Mouse (Mus musculus): Measurements from ENCODE around the gene Olfr649. TPM values are rescaled to one million over a fixed set of nuclear protein-coding genes. Genes with fewer than 3 reads are reported as not detected.

The Olfr649 gene
- polyA plus RNA-seq, 1 experiment: not detected

DNA sequence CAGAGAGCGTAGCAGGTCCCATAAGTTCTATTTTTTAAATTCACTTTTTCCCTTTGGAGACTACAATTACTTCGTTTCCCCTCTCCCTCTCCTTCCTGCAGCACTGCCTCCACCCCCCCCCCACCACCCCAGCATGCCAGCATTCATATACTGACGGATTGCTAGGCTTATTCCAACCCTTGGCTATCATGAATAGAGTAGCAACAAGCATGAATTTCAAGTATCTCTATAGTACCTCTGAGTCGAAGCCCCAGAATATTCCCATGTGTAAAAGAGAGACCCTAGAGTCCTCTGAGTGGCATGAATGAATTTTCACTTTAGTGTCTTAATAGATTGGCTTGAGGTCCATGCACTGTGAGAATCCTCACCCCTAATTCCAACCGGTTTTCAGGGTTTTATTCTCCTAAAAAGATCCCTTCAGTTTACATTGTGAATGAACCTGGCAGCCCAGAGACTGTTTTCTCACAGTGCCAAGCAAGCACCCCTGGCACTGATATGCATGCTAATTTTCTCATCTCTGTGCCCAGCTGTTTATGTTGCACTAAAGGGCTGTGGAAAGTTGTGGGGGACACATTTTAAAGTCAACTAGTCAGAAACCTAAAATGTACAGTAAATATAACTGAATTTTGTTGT, 17.2 kb downstream of the Olfr649 start:
- Histone ChIP-seq H3K36me3 (ENCODE audit: control insufficient read depth, insufficient read depth, low read length) (no peaks in the 10 kb centered on the region), H3K4me3 (ENCODE audit: low read depth, low read length) (no peak overlapping the region), H3K27ac (ENCODE audit: insufficient read depth, low read depth, low read length) (no peak overlapping the region), H3K27me3 (ENCODE audit: control insufficient read depth, insufficient read depth, low read length) (no peaks in the 10 kb centered on the region), H3K4me1 (ENCODE audit: control insufficient read depth, insufficient read depth, insufficient read length, low read length) (no peaks in the 10 kb centered on the region)
- TF ChIP-seq CTCF (IDR thresholded peaks at IDR 0.05; ENCODE audit: extremely low read depth, insufficient read length, insufficient replicate concordance, low read depth, low read length) (no peak), POLR2A (IDR thresholded peaks at IDR 0.05; ENCODE audit: low read depth, low read length) (no peak)
- 63% methylated on average over 5 of the region's 5 CpGs for WGBS

DNA sequence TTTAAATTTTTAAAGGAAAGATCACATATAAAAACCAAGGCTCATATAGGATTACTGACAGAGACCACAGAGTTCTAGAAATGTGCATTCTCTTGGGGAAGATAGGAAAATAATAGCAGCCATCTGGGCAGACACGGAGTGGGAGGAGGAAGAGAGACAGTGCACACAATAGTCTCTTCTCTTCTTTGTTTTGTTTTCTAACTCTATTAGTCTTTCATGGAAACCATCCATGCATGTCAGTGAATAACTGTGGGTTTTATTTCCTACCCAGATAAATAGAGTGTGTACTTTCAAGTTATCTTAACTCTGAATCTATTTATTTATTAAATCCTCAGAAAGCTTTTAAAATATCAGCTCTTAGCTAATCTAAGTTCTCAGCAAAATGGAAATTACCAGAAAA, 20.7 kb downstream of the Olfr649 start:
- H3K27ac ChIP-seq (ENCODE audit: insufficient read depth, low read depth, low read length): no peak overlapping the region
- H3K27me3 ChIP-seq (ENCODE audit: control insufficient read depth, insufficient read depth, low read length): no peaks in the 10 kb centered on the region
- H3K36me3 ChIP-seq (ENCODE audit: control insufficient read depth, insufficient read depth, low read length): no peaks in the 10 kb centered on the region
- TF ChIP-seq CTCF (IDR thresholded peaks at IDR 0.05; ENCODE audit: extremely low read depth, insufficient read length, insufficient replicate concordance, low read depth, low read length): no peak
- TF ChIP-seq POLR2A (IDR thresholded peaks at IDR 0.05; ENCODE audit: low read depth, low read length): no peak
- no peaks in the 10 kb centered on the region for H3K4me1 ChIP-seq (ENCODE audit: control insufficient read depth, insufficient read depth, insufficient read length, low read length)
- H3K4me3 ChIP-seq (ENCODE audit: low read depth, low read length): no peak overlapping the region
- 76% methylated on average over 1 of the region's 1 CpGs for WGBS

DNA sequence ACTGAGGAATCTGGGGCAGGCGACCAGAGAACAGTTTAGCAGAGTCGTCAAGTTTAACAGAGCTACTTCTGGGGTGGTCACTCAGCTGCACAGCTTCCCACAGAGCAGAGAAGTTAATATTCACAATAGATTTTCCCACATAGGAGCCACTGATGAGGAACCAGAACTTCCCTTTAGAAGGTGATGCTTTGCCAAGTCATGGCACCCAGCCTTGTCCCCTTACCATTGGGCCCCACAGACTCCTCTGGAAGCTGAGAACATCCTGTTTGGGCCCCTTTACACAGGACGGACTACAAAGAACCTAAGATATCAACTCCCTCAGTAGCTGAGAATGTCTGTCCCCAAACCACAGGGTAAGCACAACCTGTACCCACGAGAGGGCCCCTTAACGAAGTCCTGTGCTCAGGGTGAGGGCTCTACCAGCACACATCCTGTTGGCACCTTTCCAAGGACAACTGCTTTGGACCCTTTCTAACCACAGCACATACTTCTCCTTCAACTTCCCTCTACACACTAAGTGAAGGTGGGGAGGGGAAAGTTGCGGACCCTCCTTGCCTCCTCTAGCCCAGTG, 26.1 kb downstream of the Olfr649 start:
- no peaks in the 10 kb centered on the region for H3K4me1 ChIP-seq (ENCODE audit: control insufficient read depth, insufficient read depth, insufficient read length, low read length)
- WGBS: 58% methylated on average over 6 of the region's 6 CpGs
- no peaks in the 10 kb centered on the region for H3K27me3 ChIP-seq (ENCODE audit: control insufficient read depth, insufficient read depth, low read length)
- H3K27ac ChIP-seq (ENCODE audit: insufficient read depth, low read depth, low read length): no peak overlapping the region
- TF ChIP-seq CTCF (IDR thresholded peaks at IDR 0.05; ENCODE audit: extremely low read depth, insufficient read length, insufficient replicate concordance, low read depth, low read length) (no peak), POLR2A (IDR thresholded peaks at IDR 0.05; ENCODE audit: low read depth, low read length) (no peak)
- H3K36me3 ChIP-seq (ENCODE audit: control insufficient read depth, insufficient read depth, low read length): no peaks in the 10 kb centered on the region
- H3K4me3 ChIP-seq (ENCODE audit: low read depth, low read length): no peak overlapping the region

DNA sequence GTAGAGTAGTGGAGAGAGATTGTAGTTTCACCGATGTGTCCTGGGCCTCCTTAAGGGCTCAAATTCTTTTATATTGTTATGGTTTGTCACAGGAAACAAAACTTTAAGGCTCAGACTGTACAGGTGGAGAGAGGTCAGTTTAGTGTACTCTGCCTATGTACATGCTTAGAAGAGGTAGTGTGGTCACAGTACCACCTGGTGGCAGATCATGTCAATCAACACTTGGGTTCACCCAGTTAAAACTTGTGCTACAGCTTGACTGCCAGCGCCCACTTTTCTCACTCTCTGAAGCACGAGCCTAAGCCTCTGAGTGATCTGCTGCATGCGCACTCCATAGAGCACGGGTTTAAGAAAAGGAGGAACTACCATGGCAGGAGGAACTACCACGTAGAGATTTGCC, 28.7 kb downstream of the Olfr649 start:
- TF ChIP-seq CTCF (IDR thresholded peaks at IDR 0.05; ENCODE audit: extremely low read depth, insufficient read length, insufficient replicate concordance, low read depth, low read length) (no peak), POLR2A (IDR thresholded peaks at IDR 0.05; ENCODE audit: low read depth, low read length) (no peak)
- Histone ChIP-seq H3K27ac (ENCODE audit: insufficient read depth, low read depth, low read length) (no peak overlapping the region), H3K4me3 (ENCODE audit: low read depth, low read length) (no peak overlapping the region), H3K4me1 (ENCODE audit: control insufficient read depth, insufficient read depth, insufficient read length, low read length) (no peaks in the 10 kb centered on the region), H3K27me3 (ENCODE audit: control insufficient read depth, insufficient read depth, low read length) (no peaks in the 10 kb centered on the region), H3K36me3 (ENCODE audit: control insufficient read depth, insufficient read depth, low read length) (no peaks in the 10 kb centered on the region)
- 73% methylated on average over 6 of the region's 6 CpGs for WGBS

DNA sequence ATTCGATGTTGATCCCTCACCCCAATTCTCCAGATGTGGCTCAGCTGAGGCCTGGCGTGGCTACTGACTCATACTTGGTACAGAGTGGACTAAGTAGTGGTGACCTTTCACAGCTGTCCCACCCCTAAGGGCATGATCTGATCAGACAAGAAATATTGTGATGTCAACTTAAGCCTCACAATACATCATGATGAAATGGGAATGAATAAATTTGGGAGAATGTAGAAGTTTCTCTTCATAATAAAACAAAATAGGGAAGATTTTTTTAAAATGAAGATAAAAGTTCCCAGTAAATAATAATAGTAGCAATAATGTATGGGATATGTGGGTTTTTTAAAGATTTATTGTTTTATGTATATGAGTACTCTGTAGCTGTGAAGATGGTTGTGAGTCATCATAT, 45.3 kb downstream of the Olfr649 start, which contains the start of gene Ubqlnl:
Gene Ubqlnl, minus strand, starts transcription at position 101 of the 400 bp plus-strand sequence.
- Histone ChIP-seq H3K4me3 (ENCODE audit: low read depth, low read length) (no peak within 1 kb of the TSS), H3K27me3 (ENCODE audit: control insufficient read depth, insufficient read depth, low read length) (no peaks in the 10 kb centered on the region), H3K27ac (ENCODE audit: insufficient read depth, low read depth, low read length) (no peak within 1 kb of the TSS), H3K4me1 (ENCODE audit: control insufficient read depth, insufficient read depth, insufficient read length, low read length) (no peaks in the 10 kb centered on the region), H3K36me3 (ENCODE audit: control insufficient read depth, insufficient read depth, low read length) (no peaks in the 10 kb centered on the region)
- TF ChIP-seq POLR2A (IDR thresholded peaks at IDR 0.05; ENCODE audit: low read depth, low read length) (no peak), CTCF (IDR thresholded peaks at IDR 0.05; ENCODE audit: extremely low read depth, insufficient read length, insufficient replicate concordance, low read depth, low read length) (no peak)
- 86% methylated on average over 2 of the region's 2 CpGs for WGBS

DNA sequence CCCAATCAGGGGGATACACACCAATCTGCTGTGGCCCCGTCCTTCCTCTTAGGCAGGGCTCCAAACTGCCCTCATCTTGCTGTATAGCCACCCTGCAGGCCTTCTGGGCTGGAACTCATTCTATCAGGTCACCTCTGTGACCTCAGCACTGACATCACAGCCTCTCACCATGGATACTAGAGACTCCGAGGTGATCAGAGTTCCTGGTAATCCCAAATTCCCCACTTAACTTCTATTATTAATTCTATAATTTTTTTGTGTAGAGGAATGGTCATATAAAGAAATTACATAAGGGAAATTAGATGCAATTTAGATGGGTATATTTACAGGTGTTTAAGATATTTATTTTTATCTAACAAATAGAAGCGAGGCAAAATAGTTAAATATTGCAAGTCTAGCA, 52.6 kb downstream of the Olfr649 start, which contains the start of gene Ubqln3:
Gene Ubqln3, minus strand, starts transcription at position 101 of the 400 bp plus-strand sequence.
- 70% methylated on average over 3 of the region's 3 CpGs for WGBS
- TF ChIP-seq CTCF (IDR thresholded peaks at IDR 0.05; ENCODE audit: extremely low read depth, insufficient read length, insufficient replicate concordance, low read depth, low read length) (no peak), POLR2A (IDR thresholded peaks at IDR 0.05; ENCODE audit: low read depth, low read length) (no peak)
- Histone ChIP-seq H3K36me3 (ENCODE audit: control insufficient read depth, insufficient read depth, low read length) (no peaks in the 10 kb centered on the region), H3K4me1 (ENCODE audit: control insufficient read depth, insufficient read depth, insufficient read length, low read length) (no peaks in the 10 kb centered on the region), H3K4me3 (ENCODE audit: low read depth, low read length) (no peak within 1 kb of the TSS), H3K27ac (ENCODE audit: insufficient read depth, low read depth, low read length) (no peak within 1 kb of the TSS), H3K27me3 (ENCODE audit: control insufficient read depth, insufficient read depth, low read length) (no peaks in the 10 kb centered on the region)

Other genes with a start within 250 kb of the Olfr649 start
- not detected in 2 replicates for gene Olfr635, start 224.8 kb downstream of the Olfr649 start, polyA plus RNA-seq (2012; rRNA removed)
- gene Olfr638, start 197.2 kb downstream of the Olfr649 start, polyA plus RNA-seq (2012; rRNA removed): not detected in 2 replicates
- not detected in 2 replicates for gene Olfr639, start 178.7 kb downstream of the Olfr649 start, polyA plus RNA-seq (2012; rRNA removed)
- gene Olfr640, start 170.4 kb downstream of the Olfr649 start, polyA plus RNA-seq (2012; rRNA removed): not detected in 2 replicates
- not detected in 2 replicates for gene Olfr641, start 160.5 kb downstream of the Olfr649 start, polyA plus RNA-seq (2012; rRNA removed)
- not detected in 2 replicates for gene Olfr642, start 143.3 kb downstream of the Olfr649 start, polyA plus RNA-seq (2012; rRNA removed)
- not detected in 2 replicates for gene 4930516K23Rik, start 134.5 kb downstream of the Olfr649 start, polyA plus RNA-seq (2012; rRNA removed)
- not detected in 2 replicates for gene Olfr644, start 124.1 kb downstream of the Olfr649 start, polyA plus RNA-seq (2012; rRNA removed)
- not detected in 2 replicates for gene Olfr645, start 110.5 kb downstream of the Olfr649 start, polyA plus RNA-seq (2012; rRNA removed)
- not detected in 2 replicates for gene Olfr646, start 91.1 kb downstream of the Olfr649 start, polyA plus RNA-seq (2012; rRNA removed)
- gene Ubqln5, start 66.2 kb downstream of the Olfr649 start, polyA plus RNA-seq (2012; rRNA removed): not detected in 2 replicates
- not detected in 2 replicates for gene Olfr643, start 58.6 kb downstream of the Olfr649 start, polyA plus RNA-seq (2012; rRNA removed)
- not detected in 2 replicates for gene Ubqln3, start 52.7 kb downstream of the Olfr649 start, polyA plus RNA-seq (2012; rRNA removed)
- gene Ubqlnl, start 45.4 kb downstream of the Olfr649 start, polyA plus RNA-seq (2012; rRNA removed): not detected in 2 replicates
- not detected in 2 replicates for gene Olfm5, start 31.2 kb downstream of the Olfr649 start, polyA plus RNA-seq (2012; rRNA removed)
- not detected in 2 replicates for gene Olfr648, start 12.6 kb downstream of the Olfr649 start, polyA plus RNA-seq (2012; rRNA removed)
- 0.44 and 0.61 TPM in 2 replicates for gene Trim6, start 22.8 kb upstream of the Olfr649 start, polyA plus RNA-seq (2012; rRNA removed)
- 2.1 and 5.8 TPM in 2 replicates for gene Trim34a, start 48.5 kb upstream of the Olfr649 start, polyA plus RNA-seq (2012; rRNA removed)
- 0.67 and 0.70 TPM in 2 replicates for gene Trim5, start 92.1 kb upstream of the Olfr649 start, polyA plus RNA-seq (2012; rRNA removed)
- 2.8 and 5.9 TPM in 2 replicates for gene Trim12a, start 119.5 kb upstream of the Olfr649 start, polyA plus RNA-seq (2012; rRNA removed)
- gene Trim34b, start 133.5 kb upstream of the Olfr649 start, polyA plus RNA-seq (2012; rRNA removed): 0.10 TPM in 1 of 2 replicates, not detected in the other
- gene Trim12c, start 157.4 kb upstream of the Olfr649 start, polyA plus RNA-seq (2012; rRNA removed): 0.77 and 2.2 TPM in 2 replicates
- gene Trim30b, start 173.9 kb upstream of the Olfr649 start, polyA plus RNA-seq (2012; rRNA removed): 0.09 TPM in 1 of 2 replicates, not detected in the other
- not detected in 2 replicates for gene Trim30c, start 204.9 kb upstream of the Olfr649 start, polyA plus RNA-seq (2012; rRNA removed)